Mouse (Mus musculus) olfactory bulb, adult 2 months (tissue): ENCODE results near the gene Sit1. TPM values are rescaled to one million over a fixed set of nuclear protein-coding genes. Genes with fewer than 3 reads are reported as not detected.

Experiments
- H3K27ac ChIP-seq: fragments of 200-500 bp; 2 replicates; pipeline ENCODE4 v1.5.1; 2012; ENCODE audit warnings: low read depth, low read length; ENCODE audit not compliant: insufficient read depth
- H3K4me1 ChIP-seq: fragments of 200-500 bp; 2 replicates; pipeline ENCODE4 v1.6.1; 2012; ENCODE audit warnings: low read length; ENCODE audit not compliant: control insufficient read depth, insufficient read depth
- H3K4me3 ChIP-seq: fragments of 200-500 bp; 2 replicates; pipeline ENCODE4 v1.5.1; 2012; ENCODE audit warnings: mild to moderate bottlenecking, low read depth, low read length, moderate library complexity; ENCODE audit not compliant: insufficient read depth
- CTCF ChIP-seq: fragments of 200-500 bp; IDR thresholded peaks from 2 replicates; pipeline ENCODE4 v1.5.1; 2012; ENCODE audit warnings: low read depth, mild to moderate bottlenecking, low read length, moderate library complexity; ENCODE audit not compliant: insufficient read depth
- POLR2A ChIP-seq: fragments of 200-500 bp; IDR thresholded peaks from 2 replicates; pipeline ENCODE4 v1.6.1; 2012; ENCODE audit warnings: mild to moderate bottlenecking, low read depth, low read length, moderate library complexity; ENCODE audit not compliant: insufficient read depth
- WGBS: fragments of 180-500 bp; shearing (Covaris S2); methylation state at CpG from one replicate; pipeline ENCODE4 v1.1.7; 2018; 5-methylcytosine and 5-hydroxymethylcytosine counted together
- polyA plus RNA-seq: library from polyadenylated mRNA; stranded (reverse); fragments of >200 nt; gene quantifications from 2 replicates; pipeline ENCODE4 v1.2.4, GENCODE M21; 2012; ENCODE audit warnings: low replicate concordance; ENCODE audit not compliant: missing spikeins, insufficient read depth, insufficient read length

Sit1 gene
- polyA plus RNA-seq, 1 experiment, result not detected

GRCm38 (mm10) chr4:43478906-43479832, 4.4 kb downstream of the Sit1 start:
- Histone ChIP-seq H3K27ac (no peak overlapping the region), H3K4me1 (0 out of 2 replicates have a peak, but pooled peaks cover 6% of the 10 kb centered on the region), H3K4me3 (no peak overlapping the region)
- WGBS, result 48% methylated on average over 24 of the region's 24 CpGs
- no peak for TF ChIP-seq POLR2A
- TF ChIP-seq CTCF, result peak; percentile 63

- H3K27ac ChIP-seq, result no peak overlapping the region
These were observed 5.0 kb downstream of the Sit1 start for GRCm38 (mm10) chr4:43478534-43478858.

GRCm38 (mm10) chr4:43477857-43478533, 5.5 kb downstream of the Sit1 start:
- 0 out of 2 replicates have a peak, but pooled peaks cover 6% of the 10 kb centered on the region for H3K4me1 ChIP-seq
- TF ChIP-seq CTCF, result 0 out of 2 replicates have a peak, but pooled peaks have one; percentile 19
- TF ChIP-seq POLR2A, result no peak
- WGBS, result 21% methylated on average over 11 of the region's 11 CpGs
- H3K27ac ChIP-seq, result no peak overlapping the region
- H3K4me3 ChIP-seq, result peak overlapping the region; percentile 28

More at GRCm38 (mm10) chr4:43478534-43478858, 5.0 kb downstream of the Sit1 start:
- Histone ChIP-seq H3K4me3 (peak overlapping the region; percentile 28), H3K4me1 (0 out of 2 replicates have a peak, but pooled peaks cover 6% of the 10 kb centered on the region)
- no peak for TF ChIP-seq POLR2A
- no peak for TF ChIP-seq CTCF
- 50% methylated on average over 8 of the region's 8 CpGs for WGBS

GRCm38 (mm10) chr4:43476604-43477003, 6.9 kb downstream of the Sit1 start:
- TF ChIP-seq POLR2A, result no peak
- no peak for TF ChIP-seq CTCF
- Histone ChIP-seq H3K27ac (no peak overlapping the region), H3K4me1 (0 out of 2 replicates have a peak, but pooled peaks cover 6% of the 10 kb centered on the region), H3K4me3 (no peak overlapping the region)
- 92% methylated on average over 6 of the region's 6 CpGs for WGBS

DNA sequence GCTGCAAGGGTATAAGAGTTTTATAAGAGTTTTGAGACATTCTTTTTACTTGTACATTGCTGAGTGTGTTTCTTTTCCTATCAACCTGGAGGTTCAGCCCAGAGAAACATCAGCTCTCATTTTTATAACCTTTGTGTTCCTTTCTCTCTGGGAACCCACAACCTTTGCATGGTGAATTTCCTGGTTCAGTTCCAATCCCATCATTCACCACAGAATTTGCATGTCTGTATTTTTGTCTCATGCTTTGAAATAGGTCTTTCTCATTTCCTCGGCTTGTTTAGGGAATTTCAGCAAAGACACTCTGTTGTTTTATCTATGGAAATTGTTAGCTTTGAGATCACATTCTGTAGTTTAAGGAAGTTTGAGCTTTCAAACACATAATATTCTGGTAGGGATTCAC, 9.9 kb downstream of the Sit1 start:
- TF ChIP-seq POLR2A (no peak), CTCF (no peak)
- Histone ChIP-seq H3K27ac (no peak overlapping the region), H3K4me3 (no peak overlapping the region), H3K4me1 (0 out of 2 replicates have a peak, but pooled peaks cover 4% of the 10 kb centered on the region)
- WGBS, result 50% methylated on average over 1 of the region's 1 CpGs

DNA sequence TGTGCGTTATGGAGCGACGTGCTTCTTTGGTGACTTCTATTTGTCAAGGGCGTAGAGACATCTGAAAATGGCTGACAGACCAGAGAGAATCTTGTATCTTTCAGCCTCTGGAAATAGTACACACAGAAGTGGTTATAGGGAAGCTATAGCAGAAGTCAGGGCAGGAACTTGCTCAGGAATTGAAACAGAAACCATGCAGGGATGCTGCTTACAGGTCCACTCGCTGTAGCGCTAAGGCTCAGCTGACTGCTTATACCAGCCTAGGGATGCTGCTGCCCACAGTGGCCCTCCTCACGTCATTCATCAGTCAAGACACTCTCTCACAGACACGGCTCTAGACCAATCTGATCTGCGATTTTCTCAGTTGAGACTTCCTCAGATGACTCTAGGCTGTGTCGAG, 13.2 kb downstream of the Sit1 start:
- no peak for TF ChIP-seq CTCF
- TF ChIP-seq POLR2A, result no peak
- 93% methylated on average over 10 of the region's 10 CpGs for WGBS
- H3K4me1 ChIP-seq, result 0 out of 2 replicates have a peak, but pooled peaks cover 3% of the 10 kb centered on the region

GRCm38 (mm10) chr4:43466872-43467271, 16.7 kb downstream of the Sit1 start:
- no peak overlapping the region for H3K27ac ChIP-seq
- 92% methylated on average over 7 of the region's 7 CpGs for WGBS
- 0 out of 2 replicates have a peak, but pooled peaks cover 3% of the 10 kb centered on the region for H3K4me1 ChIP-seq
- TF ChIP-seq CTCF, result no peak
- H3K4me3 ChIP-seq, result no peak overlapping the region

More for the DNA sequence above, 13.2 kb downstream of the Sit1 start:
- Histone ChIP-seq H3K27ac (no peak overlapping the region), H3K4me3 (no peak overlapping the region)

- Histone ChIP-seq H3K4me3 (no peak overlapping the region), H3K4me1 (0 out of 2 replicates have a peak, but pooled peaks cover 3% of the 10 kb centered on the region), H3K27ac (no peak overlapping the region)
- no peak for TF ChIP-seq POLR2A
- TF ChIP-seq CTCF, result no peak
- 83% methylated on average over 6 of the region's 6 CpGs for WGBS
These were observed 17.6 kb downstream of the Sit1 start for GRCm38 (mm10) chr4:43465935-43466334.

DNA sequence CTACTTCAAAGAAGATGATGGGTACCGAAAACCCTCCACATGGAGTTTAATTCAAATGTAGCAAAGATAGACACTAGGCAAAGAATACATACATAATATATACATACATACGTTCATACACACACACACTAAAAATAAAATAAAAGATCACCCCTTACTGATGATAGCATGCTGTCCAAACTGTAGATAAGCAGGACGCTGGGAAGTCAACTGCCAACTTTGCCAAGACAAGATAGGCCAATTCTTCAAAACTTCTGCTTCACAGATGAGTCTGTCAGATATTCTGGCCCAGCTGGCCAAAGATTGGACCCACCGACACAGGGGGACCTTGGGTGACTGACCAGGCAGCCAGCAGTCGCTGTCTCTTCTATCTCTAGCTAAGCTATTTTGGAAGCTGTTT, 20.4 kb downstream of the Sit1 start:
- H3K4me1 ChIP-seq, result 0 out of 2 replicates have a peak, but pooled peaks cover 3% of the 10 kb centered on the region
- no peak overlapping the region for H3K27ac ChIP-seq
- WGBS, result 92% methylated on average over 5 of the region's 5 CpGs
- H3K4me3 ChIP-seq, result no peak overlapping the region
- TF ChIP-seq CTCF, result no peak
- TF ChIP-seq POLR2A, result no peak
